In genomic region chr9:59163390-59163976, GRCm38 (mm10) we compare ENCODE assay signal across 17 mouse cellular contexts.
DNase-seq lines count a peak whose midpoint lies in the region; ATAC-seq lines count a peak whose summit lies in the region.
"Had no signal": no experiment of that assay in that cellular context is flagged by ENCODE, and none has a peak within 500 bp of the region (broad histone marks: within the 10 kb centered on the region; RNA-seq: fewer than 3 reads in every experiment).

No protein-coding gene starts in this region.

- H3K9me3 ChIP-seq in forebrain, embryonic 10.5 days, result peaks cover 3% of the 10 kb centered on the region; the same call in 1 of the 2 replicates
- H3K9me3 ChIP-seq in forebrain, embryonic 16.5 days (ENCODE audit: control insufficient read depth, low read length), result no peaks in the 10 kb centered on the region
- no peaks in the 10 kb centered on the region for H3K9me3 ChIP-seq in hindbrain, embryonic 14.5 days (ENCODE audit: control insufficient read depth, low read length)
- no peaks in the 10 kb centered on the region for H3K9me3 ChIP-seq in midbrain, embryonic 16.5 days (replicated peaks; ENCODE audit: control insufficient read depth, low read length, poor library complexity, severe bottlenecking)
- H3K9me3 ChIP-seq: embryonic facial prominence, embryonic 12.5 days; heart, embryonic 15.5 days; lung, embryonic 15.5 days had no signal

- H3K4me3 ChIP-seq in forebrain, embryonic 10.5 days, result no peak overlapping the region
- H3K4me3 ChIP-seq in forebrain, embryonic 16.5 days (replicated peaks; ENCODE audit: low read length), result no peak overlapping the region
- no peak overlapping the region for H3K4me3 ChIP-seq in hindbrain, embryonic 14.5 days (replicated peaks; ENCODE audit: low read length)
- H3K4me3 ChIP-seq in midbrain, embryonic 16.5 days (ENCODE audit: low read depth, low read length), result no peak overlapping the region
- H3K4me3 ChIP-seq: embryonic facial prominence, embryonic 12.5 days; heart, embryonic 15.5 days; lung, embryonic 15.5 days had no signal

- H3K4me2 ChIP-seq in forebrain, embryonic 16.5 days (ENCODE audit: low read length), result no peak overlapping the region
- H3K4me2 ChIP-seq in hindbrain, embryonic 14.5 days (replicated peaks), result no peak overlapping the region
- H3K4me2 ChIP-seq in midbrain, embryonic 16.5 days (ENCODE audit: low read length), result no peak overlapping the region
- H3K4me2 ChIP-seq: embryonic facial prominence, embryonic 12.5 days; heart, embryonic 15.5 days; liver, embryonic 11.5 days; lung, embryonic 15.5 days had no signal

- H3K27me3 ChIP-seq in forebrain, embryonic 10.5 days (ENCODE audit: poor library complexity, severe bottlenecking), result peaks cover 8% of the 10 kb centered on the region; the same call in 1 of the 2 replicates
- H3K27me3 ChIP-seq in forebrain, embryonic 16.5 days (replicated peaks; ENCODE audit: control insufficient read depth, insufficient read depth, low read length), result no peaks in the 10 kb centered on the region
- H3K27me3 ChIP-seq in hindbrain, embryonic 14.5 days (ENCODE audit: control insufficient read depth, insufficient read depth, low read length), result no peaks in the 10 kb centered on the region
- no peaks in the 10 kb centered on the region for H3K27me3 ChIP-seq in midbrain, embryonic 16.5 days (ENCODE audit: control insufficient read depth, insufficient read depth, low read depth, low read length)
- H3K27me3 ChIP-seq: CH12.LX; embryonic facial prominence, embryonic 12.5 days; heart, embryonic 15.5 days; lung, embryonic 15.5 days had no signal

- peak; percentile 23 for DNase-seq in forebrain, embryonic 10.5 days (ENCODE audit: extremely low spot score, low spot score)
- no peak for DNase-seq in hindbrain, embryonic 14.5 days (ENCODE audit: low spot score)
- DNase-seq in yolk sac, embryonic 10.5 days (ENCODE audit: low spot score), result peak; percentile 8
- no peak for DNase-seq in layer of hippocampus, postnatal 36 days
- DNase-seq in kidney, adult 9 months, result no peak
- DNase-seq in heart, adult 11 months, result no peak
- DNase-seq: cerebellum, adult 2 months; gastrocnemius, postnatal 36 days; thymus, postnatal 25 days had no signal

- no peaks in the 10 kb centered on the region for H3K36me3 ChIP-seq in forebrain, embryonic 10.5 days (replicated peaks)
- H3K36me3 ChIP-seq in forebrain, embryonic 16.5 days (ENCODE audit: control insufficient read depth, insufficient read depth), result no peaks in the 10 kb centered on the region
- no peaks in the 10 kb centered on the region for H3K36me3 ChIP-seq in hindbrain, embryonic 14.5 days (replicated peaks; ENCODE audit: control insufficient read depth, insufficient read depth)
- no peaks in the 10 kb centered on the region for H3K36me3 ChIP-seq in midbrain, embryonic 16.5 days (ENCODE audit: control insufficient read depth, insufficient read depth, low read length)
- H3K36me3 ChIP-seq: embryonic facial prominence, embryonic 12.5 days; heart, embryonic 15.5 days; lung, embryonic 15.5 days had no signal

- H3K9ac ChIP-seq in forebrain, embryonic 16.5 days (replicated peaks; ENCODE audit: low read depth, low read length), result no peak overlapping the region
- no peak overlapping the region for H3K9ac ChIP-seq in hindbrain, embryonic 14.5 days
- no peak overlapping the region for H3K9ac ChIP-seq in midbrain, embryonic 16.5 days (ENCODE audit: low read depth, low read length)
- H3K9ac ChIP-seq: embryonic facial prominence, embryonic 12.5 days; heart, embryonic 15.5 days; lung, embryonic 15.5 days had no signal

- no peak for ATAC-seq in forebrain, embryonic 16.5 days
- peak; percentile 64; the same call in 1 of the 2 replicates for ATAC-seq in hindbrain, embryonic 14.5 days (ENCODE audit: low FRiP score)
- ATAC-seq in midbrain, embryonic 16.5 days, result peak; percentile 51; the same call in 1 of the 2 replicates

- peaks cover 18% of the 10 kb centered on the region for H3K4me1 ChIP-seq in forebrain, embryonic 10.5 days
- H3K4me1 ChIP-seq in forebrain, embryonic 16.5 days (replicated peaks; ENCODE audit: control insufficient read depth, insufficient read depth, low read length), result peaks cover 6% of the 10 kb centered on the region; the same call in 1 of the 2 replicates
- H3K4me1 ChIP-seq in hindbrain, embryonic 14.5 days (replicated peaks; ENCODE audit: control insufficient read depth, insufficient read depth, low read length), result peaks cover 10% of the 10 kb centered on the region; the same call in 1 of the 2 replicates
- H3K4me1 ChIP-seq in midbrain, embryonic 16.5 days (ENCODE audit: control insufficient read depth, insufficient read depth, low read length), result peaks cover 9% of the 10 kb centered on the region
- H3K4me1 ChIP-seq: heart, embryonic 15.5 days; lung, embryonic 15.5 days had no signal

- peak overlapping the region; percentile 22; the same call in 1 of the 2 replicates for H3K27ac ChIP-seq in forebrain, embryonic 10.5 days
- no peak overlapping the region for H3K27ac ChIP-seq in forebrain, embryonic 16.5 days (ENCODE audit: low read length)
- peak overlapping the region; percentile 76 for H3K27ac ChIP-seq in hindbrain, embryonic 14.5 days
- no peak overlapping the region for H3K27ac ChIP-seq in midbrain, embryonic 16.5 days (ENCODE audit: low read length)
- H3K27ac ChIP-seq: embryonic facial prominence, embryonic 12.5 days; heart, embryonic 15.5 days; kidney, postnatal 0 days; lung, embryonic 15.5 days had no signal

- WGBS in forebrain, embryonic 10.5 days, result 39% methylated on average over 6 of the region's 6 CpGs
- 4% methylated on average over 6 of the region's 6 CpGs for WGBS in forebrain, embryonic 16.5 days
- WGBS in hindbrain, embryonic 14.5 days, result 11% methylated on average over 6 of the region's 6 CpGs
- WGBS in midbrain, embryonic 16.5 days, result 8% methylated on average over 6 of the region's 6 CpGs

Comparison
In these comparisons a context has a peak if more than half of its experiments do, and no peak if none do; other contexts are left out.
1. H3K27ac ChIP-seq: peak in forebrain, embryonic 10.5 days (single experiment) and hindbrain, embryonic 14.5 days (single experiment); none in forebrain, embryonic 16.5 days (single experiment) and midbrain, embryonic 16.5 days (single experiment).
2. DNase-seq: peak in forebrain, embryonic 10.5 days (single experiment) and yolk sac, embryonic 10.5 days (single experiment); none in hindbrain, embryonic 14.5 days (single experiment), layer of hippocampus, postnatal 36 days (0 of 2), kidney, adult 9 months (single experiment) and heart, adult 11 months (single experiment).